Mouse (Mus musculus) ES-E14 (cell line): Measurements from ENCODE around the gene Serpina11. TPM values are rescaled to one million over a fixed set of nuclear protein-coding genes. Genes with fewer than 3 reads are reported as not detected.
A peak's percentile ranks its signal among the peaks of the same experiment; 100 is the strongest.

Experiments
- DNase-seq: peaks from one replicate; pipeline ENCODE4 v3.0.0-alpha.2; 2013; ENCODE audit warnings: low read depth, low spot score
- H3K27ac ChIP-seq: 2 replicates; pipeline ENCODE4 v1.5.1; 2012; ENCODE audit warnings: low read depth, mild to moderate bottlenecking, low read length, moderate library complexity, mixed read lengths; ENCODE audit not compliant: poor library complexity, insufficient read depth, severe bottlenecking
- H3K36me3 ChIP-seq: 2 replicates; pipeline ENCODE4 v1.6.1; 2012; ENCODE audit warnings: mild to moderate bottlenecking, low read length, moderate library complexity, mixed read lengths; ENCODE audit not compliant: control insufficient read depth, poor library complexity, insufficient read depth, severe bottlenecking
- H3K4me1 ChIP-seq, 2 experiments: fragments of 150-350 bp in 1 of 2; sonication (generic) in 1 of 2; 2 replicates each; pipeline ENCODE4 v1.6.1; 2012; ENCODE audit warnings: low read length in 2 of 2, mild to moderate bottlenecking in 1 of 2, mixed read lengths in 1 of 2; ENCODE audit not compliant: control insufficient read depth in 2 of 2, insufficient read depth in 2 of 2, poor library complexity in 1 of 2
- H3K4me3 ChIP-seq, 2 experiments: fragments of 150-350 bp in 1 of 2; sonication (generic) in 1 of 2; 2 replicates each; pipeline ENCODE4 v1.5.1; 2012; ENCODE audit warnings: low read length in 2 of 2, low read depth in 1 of 2, mild to moderate bottlenecking in 1 of 2, mixed read lengths in 1 of 2; ENCODE audit not compliant: insufficient read depth in 1 of 2, poor library complexity in 1 of 2, severe bottlenecking in 1 of 2
- H3K9ac ChIP-seq: 2 replicates; pipeline ENCODE4 v1.6.1; 2012; ENCODE audit warnings: low read depth, mild to moderate bottlenecking, low read length, mixed read lengths; ENCODE audit not compliant: poor library complexity, insufficient read depth, severe bottlenecking
- H3K9me3 ChIP-seq: fragments of 150-350 bp; sonication (generic); 2 replicates; pipeline ENCODE4 v1.6.1; 2012; ENCODE audit warnings: low read depth, mild to moderate bottlenecking, low read length; ENCODE audit not compliant: control insufficient read depth, insufficient read depth
- CHD2 ChIP-seq: IDR thresholded peaks from 2 replicates; pipeline ENCODE4 v1.6.1; 2014; ENCODE audit warnings: mild to moderate bottlenecking, low read depth, low read length, inconsistent platforms
- HCFC1 ChIP-seq: IDR thresholded peaks from 2 replicates; pipeline ENCODE4 v1.6.1; 2012; ENCODE audit warnings: low read length, inconsistent platforms, borderline replicate concordance; ENCODE audit not compliant: insufficient read depth
- MAFK ChIP-seq: IDR thresholded peaks from 2 replicates; pipeline ENCODE4 v1.6.1; 2014; ENCODE audit warnings: mild to moderate bottlenecking, low read depth, low read length, inconsistent platforms; ENCODE audit not compliant: insufficient read depth
- ZC3H11A ChIP-seq: IDR thresholded peaks from 2 replicates; pipeline ENCODE4 v1.6.1; 2012; ENCODE audit warnings: low read depth, mild to moderate bottlenecking, inconsistent platforms, low read length, borderline replicate concordance
- ZNF384 ChIP-seq: IDR thresholded peaks from 2 replicates; pipeline ENCODE4 v1.6.1; 2012; ENCODE audit warnings: low read depth, low read length, inconsistent platforms
- in situ Hi-C, 2 experiments: fragments of 600-800 bp; cut with MboI; formaldehyde crosslinking; loops; one replicate each; pipeline ENCODE4 v1.15.1; 2025; ENCODE audit warnings: low sequenced_read_pairs in 2 of 2, inconsistent platforms in 1 of 2; ENCODE audit not compliant: unreplicated experiment in 2 of 2
- total RNA-seq: library from RNA; depleted of rRNA; stranded (reverse); fragments of 300-350 nt; gene quantifications from 2 replicates; pipeline ENCODE4 v1.2.3, GENCODE M21; 2012

Serpina11 gene
- total RNA-seq, 1 experiment, result not detected

GRCm38 (mm10) chr12:103999611-104000010 lies 9.9 kb upstream of the Serpina11 start:
- in situ Hi-C loops, result loop anchor here (5.0 to 10.0 kb wide), 2 partner anchors 413 to 415 kb away; no protein-coding TSS in a partner anchor
- DNase-seq, result no peak
- TF ChIP-seq HCFC1, result no peak
- no peak for TF ChIP-seq CHD2
- no peak for TF ChIP-seq ZNF384
- TF ChIP-seq ZC3H11A, result no peak
- no peak for TF ChIP-seq MAFK

GRCm38 (mm10) chr12:103996513-103996912 lies 6.8 kb upstream of the Serpina11 start:
- Histone ChIP-seq H3K9me3 (no peaks in the 10 kb centered on the region; the same call in 1 of the 2 replicates), H3K4me1 (no peaks in the 10 kb centered on the region), H3K36me3 (no peaks in the 10 kb centered on the region), H3K9ac (no peak overlapping the region), H3K27ac (no peak overlapping the region), H3K4me3 (no peak overlapping the region)
- no peak for DNase-seq
- in situ Hi-C loops, result loop anchor here (5.0 to 10.0 kb wide), 2 partner anchors 416 to 418 kb away; no protein-coding TSS in a partner anchor
- no peak for TF ChIP-seq HCFC1
- TF ChIP-seq CHD2, result no peak
- no peak for TF ChIP-seq ZNF384
- TF ChIP-seq MAFK, result no peak
- TF ChIP-seq ZC3H11A, result no peak

More at GRCm38 (mm10) chr12:103999611-104000010, 9.9 kb upstream of the Serpina11 start:
- H3K9ac ChIP-seq, result no peak overlapping the region
- H3K4me3 ChIP-seq, result no peak overlapping the region
- no peaks in the 10 kb centered on the region for H3K36me3 ChIP-seq
- no peak overlapping the region for H3K27ac ChIP-seq
- no peaks in the 10 kb centered on the region for H3K4me1 ChIP-seq
- no peaks in the 10 kb centered on the region; the same call in 1 of the 2 replicates for H3K9me3 ChIP-seq

GRCm38 (mm10) chr12:103995292-103996072 lies 5.7 kb upstream of the Serpina11 start:
- Histone ChIP-seq H3K27ac (no peak overlapping the region), H3K36me3 (no peaks in the 10 kb centered on the region), H3K4me1 (no peaks in the 10 kb centered on the region), H3K4me3 (no peak overlapping the region), H3K9me3 (no peaks in the 10 kb centered on the region), H3K9ac (no peak overlapping the region)
- in situ Hi-C loops, result loop anchor here (5.0 to 10.0 kb wide), 2 partner anchors 417 to 419 kb away; no protein-coding TSS in a partner anchor
- peak; percentile 51; the same call in 1 of the 2 replicates for TF ChIP-seq ZC3H11A
- TF ChIP-seq CHD2, result no peak
- DNase-seq, result peak; percentile 46

- no peaks in the 10 kb centered on the region for H3K4me1 ChIP-seq
- TF ChIP-seq ZC3H11A (no peak), CHD2 (no peak), ZNF384 (no peak), MAFK (no peak), HCFC1 (no peak)
- no peaks in the 10 kb centered on the region for H3K36me3 ChIP-seq
- no peak for DNase-seq
- in situ Hi-C loops, result loop anchor here in 1 of 2 experiments (10.0 kb wide), 1 partner anchor 422 kb away; no protein-coding TSS in a partner anchor
- H3K4me3 ChIP-seq, result no peak overlapping the region
- H3K9me3 ChIP-seq, result no peaks in the 10 kb centered on the region
- no peak overlapping the region for H3K9ac ChIP-seq
- H3K27ac ChIP-seq, result no peak overlapping the region
Observed at GRCm38 (mm10) chr12:103992945-103993344, 3.2 kb upstream of the Serpina11 start.
